Mouse (Mus musculus): ENCODE data around the gene H2afy.
"Not testable (repeated sequence)": the region's sequence is repeated elsewhere in the genome, so short reads cannot be mapped to it uniquely, and the experiment has no call there.

Gene H2afy

GRCm38 (mm10) chr13:56071586-56072267 lies 64.4 kb downstream of the H2afy start:
- DNase-seq (ENCODE audit: low spot score in 2 of 2), result no peak

GRCm38 (mm10) chr13:56069643-56070042 lies 66.5 kb downstream of the H2afy start:
- no peak for DNase-seq (ENCODE audit: low spot score in 2 of 2)

DNA sequence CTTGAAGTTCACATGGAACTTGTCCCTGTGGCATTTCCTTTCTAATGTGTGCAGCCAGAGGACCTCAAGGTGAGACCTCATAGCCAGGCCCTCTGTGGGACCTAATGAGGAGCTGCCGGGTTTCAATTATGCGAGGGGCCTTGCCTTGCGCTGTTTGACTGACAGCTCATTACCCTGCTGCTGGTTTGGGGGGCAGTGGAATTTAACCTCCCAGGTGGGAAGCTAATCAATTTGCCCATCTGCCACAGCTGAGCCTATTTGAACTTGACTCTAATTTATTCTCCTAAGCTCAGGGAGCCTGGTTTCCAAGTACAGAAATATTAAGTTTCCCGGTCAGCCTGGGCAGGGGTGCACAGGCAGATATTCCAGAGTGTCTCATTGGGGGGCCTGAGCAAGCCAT lies 67.6 kb downstream of the H2afy start:
- no peak for DNase-seq (ENCODE audit: low spot score in 2 of 2)

DNA sequence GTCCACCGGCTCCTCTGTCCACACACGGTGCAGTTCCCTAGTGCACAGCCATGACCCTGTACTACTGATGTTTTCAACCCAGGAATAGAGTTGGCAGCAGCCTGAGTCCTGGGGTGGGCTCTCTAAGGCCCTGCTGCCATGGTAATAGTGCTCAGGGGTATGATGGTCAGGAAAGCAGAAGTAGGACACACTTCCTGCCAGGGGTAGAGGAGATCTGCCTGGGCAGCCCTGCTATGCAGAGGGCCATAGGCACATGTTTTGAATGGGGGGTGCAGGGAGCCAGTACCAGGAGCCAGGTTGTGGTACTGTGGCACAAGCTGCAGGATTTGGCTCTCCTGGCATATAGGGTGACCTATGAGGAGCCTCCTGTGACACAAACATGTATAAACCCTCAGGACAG lies 69.3 kb downstream of the H2afy start:
- DNase-seq (ENCODE audit: low spot score in 2 of 2), result no peak

- no peak for DNase-seq (ENCODE audit: low spot score in 2 of 2)
Measured at GRCm38 (mm10) chr13:56066152-56066551, 70.0 kb downstream of the H2afy start.

GRCm38 (mm10) chr13:56057761-56058160 lies 78.4 kb downstream of the H2afy start:
- no peak for DNase-seq (ENCODE audit: low spot score in 2 of 2)

- DNase-seq (ENCODE audit: low spot score in 2 of 2), result no peak
Measured at GRCm38 (mm10) chr13:56055720-56056119, 80.4 kb downstream of the H2afy start.

- DNase-seq (ENCODE audit: low spot score in 2 of 2), result no peak
Measured at GRCm38 (mm10) chr13:56054089-56054488, 82.1 kb downstream of the H2afy start.

GRCm38 (mm10) chr13:56052781-56053180 lies 83.4 kb downstream of the H2afy start:
- DNase-seq (ENCODE audit: low spot score in 2 of 2), result no peak

GRCm38 (mm10) chr13:56050246-56050645 lies 85.9 kb downstream of the H2afy start:
- DNase-seq (ENCODE audit: low spot score in 2 of 2), result no peak

- no peak for DNase-seq (ENCODE audit: low spot score in 2 of 2)
Measured at GRCm38 (mm10) chr13:56042221-56042620, 93.9 kb downstream of the H2afy start.

GRCm38 (mm10) chr13:56040621-56041020 lies 95.5 kb downstream of the H2afy start:
- no peak for DNase-seq (ENCODE audit: low spot score in 2 of 2)

- no peak for DNase-seq (ENCODE audit: low spot score in 2 of 2)
Measured at GRCm38 (mm10) chr13:56039610-56040371, 96.4 kb downstream of the H2afy start.

GRCm38 (mm10) chr13:56029006-56029405 lies 107.2 kb downstream of the H2afy start:
- no peak for DNase-seq (ENCODE audit: low spot score in 2 of 2)

GRCm38 (mm10) chr13:56027996-56028395 lies 108.2 kb downstream of the H2afy start:
- not testable (repeated sequence) for DNase-seq (ENCODE audit: low spot score in 2 of 2)

DNA sequence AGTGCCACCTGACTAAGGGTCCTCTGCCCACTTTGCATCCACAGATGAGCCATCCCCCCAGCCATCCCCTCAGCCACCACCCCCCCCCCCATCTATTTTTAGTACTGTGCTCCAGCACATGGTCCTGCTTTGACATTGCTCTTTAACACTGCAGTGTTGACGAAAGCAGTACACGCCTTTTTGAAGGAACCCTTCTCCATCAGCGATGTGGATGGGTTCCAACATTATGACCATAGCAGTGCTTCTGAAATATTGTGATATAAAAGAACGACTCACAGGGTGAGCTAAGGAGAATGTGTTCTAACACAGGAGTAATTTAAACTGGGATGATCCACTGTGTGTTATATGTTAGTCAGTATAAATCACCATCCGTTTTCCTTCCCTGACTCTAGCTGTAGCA lies 109.5 kb downstream of the H2afy start:
- DNase-seq (ENCODE audit: low spot score in 2 of 2), result no peak

DNA sequence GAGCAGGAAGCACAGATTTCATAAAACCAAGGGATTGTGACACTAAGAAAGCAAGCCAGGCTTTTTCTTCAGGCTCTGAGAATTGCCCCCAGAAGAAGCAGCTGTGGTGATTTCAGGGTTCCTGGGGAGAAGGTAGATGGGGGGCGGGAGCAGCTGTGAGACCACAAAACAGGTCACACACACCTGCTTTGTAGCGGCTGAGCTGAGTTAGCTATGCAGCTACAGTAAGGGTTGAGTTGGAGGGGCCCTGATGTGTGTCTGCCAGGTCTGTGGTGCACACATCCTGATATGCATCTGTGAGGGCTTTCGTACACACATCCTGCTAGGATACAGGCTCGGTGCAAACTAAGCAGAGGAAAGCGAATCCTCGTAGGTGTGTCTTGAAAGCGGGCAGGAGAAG lies 110.1 kb downstream of the H2afy start:
- no peak for DNase-seq (ENCODE audit: low spot score in 2 of 2)

DNA sequence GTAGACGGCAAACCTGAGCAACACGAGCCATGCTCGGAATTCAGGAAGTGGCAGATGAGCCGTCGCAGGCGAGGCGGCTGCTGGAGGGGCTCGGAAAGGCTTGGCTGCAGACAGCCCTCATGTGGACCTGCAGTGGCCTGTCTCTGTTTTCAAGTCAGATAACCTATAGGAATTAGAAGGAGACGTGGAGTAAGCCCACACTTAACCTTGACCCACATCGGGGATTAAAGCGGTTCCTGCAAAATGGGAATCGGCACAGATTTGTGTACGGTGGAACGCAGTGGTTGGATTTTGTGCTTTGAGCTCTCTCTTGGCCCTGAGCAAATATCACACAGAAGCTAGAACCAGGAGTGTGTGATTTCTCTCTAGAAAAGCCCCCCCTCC lies 111.1 kb downstream of the H2afy start:
- DNase-seq (ENCODE audit: low spot score in 2 of 2), result no peak

DNA sequence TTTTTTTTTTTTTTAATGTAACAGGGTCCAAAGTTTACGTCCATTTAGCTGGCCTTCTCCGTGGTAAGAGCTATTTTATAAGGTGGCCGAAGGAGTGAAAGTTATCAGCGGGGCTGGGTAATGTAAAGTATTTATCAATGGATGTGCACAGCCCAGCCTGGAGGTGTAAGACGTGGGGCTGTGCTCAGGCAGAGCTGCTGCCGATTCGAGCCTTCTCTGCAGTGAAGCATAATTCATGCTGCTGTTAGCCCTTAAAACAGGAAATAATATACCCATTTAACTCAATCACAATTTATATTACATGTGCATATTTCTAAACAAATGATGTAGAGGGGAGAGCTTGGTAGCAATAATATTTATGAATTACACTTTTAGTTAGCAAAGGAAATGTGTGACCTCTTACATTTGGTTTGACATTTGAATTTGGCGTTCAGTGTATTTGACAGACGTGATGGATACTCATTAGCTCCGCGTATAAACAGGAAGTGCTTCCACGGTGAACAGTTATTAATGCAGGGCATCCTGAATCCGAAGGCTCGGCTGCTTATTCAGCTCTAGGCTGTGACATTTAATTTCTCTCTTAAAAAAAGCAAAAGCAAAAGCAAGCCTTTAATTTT lies 111.6 kb downstream of the H2afy start:
- no peak for DNase-seq (ENCODE audit: low spot score in 2 of 2)

Data from urinary bladder, postnatal 36 days (tissue).